Mouse (Mus musculus): ENCODE results near the gene AU015836. TPM values are rescaled to one million over a fixed set of nuclear protein-coding genes. Genes with fewer than 3 reads are reported as not detected.
A peak's percentile ranks its signal among the peaks of the same experiment; 100 is the strongest.

AU015836 gene
- polyA plus RNA-seq (2012; rRNA removed) (0.32 and 0.33 TPM in 2 replicates), polyA plus RNA-seq (2014; fragmentation: Nextera tagmentation; extraction: Ambion mirVana) (0.19 and 0.23 TPM in 2 replicates)

DNA sequence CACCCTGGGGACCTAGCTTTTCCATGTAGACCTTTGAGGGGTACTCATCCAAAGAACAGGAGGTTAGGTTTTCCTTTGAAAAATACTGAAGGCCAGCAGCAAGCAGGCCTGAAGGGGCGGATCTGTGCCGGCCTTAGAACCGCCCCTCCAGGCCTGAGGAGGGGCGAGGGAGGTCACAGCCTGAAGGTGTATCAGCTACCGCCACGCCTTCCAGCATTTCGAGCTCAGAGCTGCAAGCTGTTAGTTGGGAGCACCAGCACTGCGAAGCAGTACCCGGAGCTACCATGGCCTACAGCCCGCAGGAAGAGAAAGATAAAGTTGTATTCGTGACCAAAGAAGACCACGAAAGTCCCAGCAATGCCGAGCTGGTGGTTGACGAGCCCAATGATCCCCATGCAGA, at the start of gene AU015836:
TSS of gene AU015836 (plus strand) at position 216 of the 400 bp plus-strand sequence.
- H3K9ac ChIP-seq (ENCODE audit: low read depth, low read length, severe bottlenecking), result no peak within 1 kb of the TSS
- 47% methylated on average over 14 of the region's 14 CpGs for WGBS
- H3K36me3 ChIP-seq (ENCODE audit: control insufficient read depth, insufficient read depth, low read length), result no peaks in the 10 kb centered on the region
- no peaks in the 10 kb centered on the region for H3K4me1 ChIP-seq (ENCODE audit: control insufficient read depth, insufficient read depth, low read length)
- no peak within 1 kb of the TSS for H3K4me3 ChIP-seq (replicated peaks; ENCODE audit: low read length)
- H3K9me3 ChIP-seq (ENCODE audit: control insufficient read depth, low read length), result no peaks in the 10 kb centered on the region
- DNase-seq (ENCODE audit: low spot score) (no peak), ATAC-seq (ENCODE audit: low FRiP score, low read depth) (no peak)
- H3K4me2 ChIP-seq (replicated peaks; ENCODE audit: low read depth, low read length, severe bottlenecking), result no peak within 1 kb of the TSS
- H3K27ac ChIP-seq (replicated peaks; ENCODE audit: low read depth, low read length), result no peak within 1 kb of the TSS
- no peaks in the 10 kb centered on the region; the same call in 1 of the 2 replicates for H3K27me3 ChIP-seq (ENCODE audit: control insufficient read depth, insufficient read depth, low read length)
- no peak for TF ChIP-seq POLR2A (IDR thresholded peaks at IDR 0.05; ENCODE audit: borderline replicate concordance, extremely low read depth, insufficient read depth, insufficient read length)

DNA sequence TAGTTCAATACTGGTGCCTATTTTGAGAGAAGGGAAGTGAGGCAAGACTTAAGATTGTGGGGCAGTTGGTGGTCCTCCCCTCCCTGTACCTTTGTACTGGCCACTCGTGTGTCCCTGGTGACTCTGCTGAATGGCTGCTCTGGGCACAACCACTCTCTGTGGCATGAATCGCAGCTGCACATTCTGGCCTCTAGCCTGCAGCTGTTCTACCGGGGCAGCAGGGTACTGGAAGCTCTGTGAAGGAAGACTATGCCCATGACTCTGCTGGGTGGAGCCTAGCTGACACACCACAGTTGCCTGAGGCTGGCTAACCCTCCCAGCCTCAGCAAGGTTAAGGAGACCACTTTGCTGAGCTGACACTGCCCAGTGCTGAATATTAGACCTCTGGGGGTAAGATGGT, 49.4 kb upstream of the AU015836 start:
- H3K27ac ChIP-seq (replicated peaks; ENCODE audit: low read depth, low read length), result no peak overlapping the region
- H3K4me2 ChIP-seq (replicated peaks; ENCODE audit: low read depth, low read length, severe bottlenecking), result no peak overlapping the region
- no peak overlapping the region for H3K4me3 ChIP-seq (replicated peaks; ENCODE audit: low read length)
- H3K4me1 ChIP-seq (ENCODE audit: control insufficient read depth, insufficient read depth, low read length), result no peaks in the 10 kb centered on the region
- 63% methylated on average over 3 of the region's 3 CpGs for WGBS
- H3K27me3 ChIP-seq (ENCODE audit: control insufficient read depth, insufficient read depth, low read length), result no peaks in the 10 kb centered on the region
- no peaks in the 10 kb centered on the region for H3K9me3 ChIP-seq (ENCODE audit: control insufficient read depth, low read length)
- H3K36me3 ChIP-seq (ENCODE audit: control insufficient read depth, insufficient read depth, low read length), result no peaks in the 10 kb centered on the region
- H3K9ac ChIP-seq (ENCODE audit: low read depth, low read length, severe bottlenecking), result no peak overlapping the region
- TF ChIP-seq POLR2A (IDR thresholded peaks at IDR 0.05; ENCODE audit: borderline replicate concordance, extremely low read depth, insufficient read depth, insufficient read length), result no peak
- ATAC-seq (ENCODE audit: low FRiP score, low read depth) (no peak), DNase-seq (ENCODE audit: low spot score) (no peak)

DNA sequence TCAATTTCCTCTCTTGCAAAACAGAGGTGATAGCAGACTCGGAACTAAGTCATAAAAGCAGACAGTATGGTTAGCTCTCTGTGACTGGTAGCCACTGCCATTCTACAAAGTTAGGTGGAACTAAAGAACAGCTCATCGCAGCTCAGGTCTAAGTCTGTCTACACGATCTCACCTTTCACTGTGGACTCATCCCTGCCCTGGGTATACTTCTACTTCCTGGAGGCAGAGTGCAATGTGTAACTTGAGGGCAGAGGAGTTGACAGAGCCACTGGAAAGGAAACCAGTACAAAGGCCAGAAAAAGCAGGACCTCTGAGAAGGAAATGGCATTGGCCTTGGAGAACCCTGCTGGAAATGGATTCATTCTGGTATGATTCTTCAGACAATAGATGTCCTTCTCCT, 40.1 kb upstream of the AU015836 start:
- ATAC-seq (ENCODE audit: low FRiP score, low read depth) (no peak), DNase-seq (ENCODE audit: low spot score) (no peak)
- 76% methylated on average over 3 of the region's 3 CpGs for WGBS

GRCm38 (mm10) chrX:93928794-93929193, 39.7 kb upstream of the AU015836 start:
- no peaks in the 10 kb centered on the region for H3K27me3 ChIP-seq (ENCODE audit: control insufficient read depth, insufficient read depth, low read length)
- TF ChIP-seq POLR2A (IDR thresholded peaks at IDR 0.05; ENCODE audit: borderline replicate concordance, extremely low read depth, insufficient read depth, insufficient read length), result no peak
- H3K9ac ChIP-seq (ENCODE audit: low read depth, low read length, severe bottlenecking), result no peak overlapping the region
- H3K27ac ChIP-seq (replicated peaks; ENCODE audit: low read depth, low read length), result no peak overlapping the region
- no peaks in the 10 kb centered on the region for H3K36me3 ChIP-seq (ENCODE audit: control insufficient read depth, insufficient read depth, low read length)
- WGBS, result 95% methylated on average over 1 of the region's 1 CpGs
- H3K4me1 ChIP-seq (ENCODE audit: control insufficient read depth, insufficient read depth, low read length), result no peaks in the 10 kb centered on the region
- ATAC-seq (ENCODE audit: low FRiP score, low read depth) (no peak), DNase-seq (ENCODE audit: low spot score) (no peak)
- H3K4me2 ChIP-seq (replicated peaks; ENCODE audit: low read depth, low read length, severe bottlenecking), result no peak overlapping the region
- no peak overlapping the region for H3K4me3 ChIP-seq (replicated peaks; ENCODE audit: low read length)
- no peaks in the 10 kb centered on the region for H3K9me3 ChIP-seq (ENCODE audit: control insufficient read depth, low read length)

More for the DNA sequence above, 40.1 kb upstream of the AU015836 start:
- TF ChIP-seq POLR2A (IDR thresholded peaks at IDR 0.05; ENCODE audit: borderline replicate concordance, extremely low read depth, insufficient read depth, insufficient read length), result no peak
- Histone ChIP-seq H3K4me3 (replicated peaks; ENCODE audit: low read length) (no peak overlapping the region), H3K27ac (replicated peaks; ENCODE audit: low read depth, low read length) (no peak overlapping the region), H3K9ac (ENCODE audit: low read depth, low read length, severe bottlenecking) (no peak overlapping the region), H3K4me2 (replicated peaks; ENCODE audit: low read depth, low read length, severe bottlenecking) (no peak overlapping the region), H3K9me3 (ENCODE audit: control insufficient read depth, low read length) (no peaks in the 10 kb centered on the region), H3K36me3 (ENCODE audit: control insufficient read depth, insufficient read depth, low read length) (no peaks in the 10 kb centered on the region), H3K4me1 (ENCODE audit: control insufficient read depth, insufficient read depth, low read length) (no peaks in the 10 kb centered on the region), H3K27me3 (ENCODE audit: control insufficient read depth, insufficient read depth, low read length) (no peaks in the 10 kb centered on the region)

DNA sequence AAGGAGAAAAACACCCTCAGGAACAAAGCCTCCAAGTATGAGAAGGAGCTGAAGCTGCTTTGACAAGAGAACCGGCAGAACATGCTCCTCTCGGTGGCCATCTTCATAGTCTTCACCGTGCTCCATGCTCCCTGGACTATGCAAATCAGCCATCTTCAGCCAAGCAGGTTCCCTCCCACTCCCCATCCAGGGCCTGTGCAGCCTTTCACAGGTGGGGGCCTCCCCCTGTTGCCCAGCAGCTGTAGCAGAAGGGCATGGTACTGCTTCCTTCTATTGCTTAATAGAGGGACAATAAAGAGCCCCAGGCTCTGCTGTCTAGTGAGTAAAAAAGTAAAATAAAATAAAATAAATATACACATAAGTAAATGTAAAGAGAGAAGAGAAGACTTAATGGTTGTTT, 36.8 kb upstream of the AU015836 start:
- H3K27ac ChIP-seq (replicated peaks; ENCODE audit: low read depth, low read length), result no peak overlapping the region
- no peak overlapping the region for H3K4me2 ChIP-seq (replicated peaks; ENCODE audit: low read depth, low read length, severe bottlenecking)
- H3K9ac ChIP-seq (ENCODE audit: low read depth, low read length, severe bottlenecking), result no peak overlapping the region
- ATAC-seq (ENCODE audit: low FRiP score, low read depth) (no peak), DNase-seq (ENCODE audit: low spot score) (no peak)
- no peaks in the 10 kb centered on the region for H3K4me1 ChIP-seq (ENCODE audit: control insufficient read depth, insufficient read depth, low read length)
- H3K9me3 ChIP-seq (ENCODE audit: control insufficient read depth, low read length), result no peaks in the 10 kb centered on the region
- H3K36me3 ChIP-seq (ENCODE audit: control insufficient read depth, insufficient read depth, low read length), result no peaks in the 10 kb centered on the region
- H3K4me3 ChIP-seq (replicated peaks; ENCODE audit: low read length), result no peak overlapping the region
- H3K27me3 ChIP-seq (ENCODE audit: control insufficient read depth, insufficient read depth, low read length), result no peaks in the 10 kb centered on the region
- 91% methylated on average over 3 of the region's 3 CpGs for WGBS
- TF ChIP-seq POLR2A (IDR thresholded peaks at IDR 0.05; ENCODE audit: borderline replicate concordance, extremely low read depth, insufficient read depth, insufficient read length), result no peak

GRCm38 (mm10) chrX:93956727-93957126, 11.7 kb upstream of the AU015836 start:
- Histone ChIP-seq H3K27me3 (ENCODE audit: control insufficient read depth, insufficient read depth, low read length) (no peaks in the 10 kb centered on the region), H3K9ac (ENCODE audit: low read depth, low read length, severe bottlenecking) (no peak overlapping the region), H3K36me3 (ENCODE audit: control insufficient read depth, insufficient read depth, low read length) (no peaks in the 10 kb centered on the region), H3K9me3 (ENCODE audit: control insufficient read depth, low read length) (no peaks in the 10 kb centered on the region), H3K27ac (replicated peaks; ENCODE audit: low read depth, low read length) (no peak overlapping the region), H3K4me2 (replicated peaks; ENCODE audit: low read depth, low read length, severe bottlenecking) (no peak overlapping the region), H3K4me3 (replicated peaks; ENCODE audit: low read length) (no peak overlapping the region), H3K4me1 (ENCODE audit: control insufficient read depth, insufficient read depth, low read length) (no peaks in the 10 kb centered on the region)
- no peak for TF ChIP-seq POLR2A (IDR thresholded peaks at IDR 0.05; ENCODE audit: borderline replicate concordance, extremely low read depth, insufficient read depth, insufficient read length)
- DNase-seq (ENCODE audit: low spot score) (peak; percentile 40), ATAC-seq (ENCODE audit: low FRiP score, low read depth) (0 out of 2 replicates have a peak, but pooled peaks have one; percentile 63)
- WGBS, result 33% methylated on average over 1 of the region's 1 CpGs
